Mouse (Mus musculus) ES-E14 (cell line): ENCODE results near the gene Casp4.

Experiments
- CHD2 ChIP-seq: IDR thresholded peaks from 2 replicates; pipeline ENCODE4 v1.6.1; 2014; ENCODE audit warnings: mild to moderate bottlenecking, low read depth, low read length, inconsistent platforms
- HCFC1 ChIP-seq: IDR thresholded peaks from 2 replicates; pipeline ENCODE4 v1.6.1; 2012; ENCODE audit warnings: low read length, inconsistent platforms, borderline replicate concordance; ENCODE audit not compliant: insufficient read depth
- MAFK ChIP-seq: IDR thresholded peaks from 2 replicates; pipeline ENCODE4 v1.6.1; 2014; ENCODE audit warnings: mild to moderate bottlenecking, low read depth, low read length, inconsistent platforms; ENCODE audit not compliant: insufficient read depth
- ZC3H11A ChIP-seq: IDR thresholded peaks from 2 replicates; pipeline ENCODE4 v1.6.1; 2012; ENCODE audit warnings: low read depth, mild to moderate bottlenecking, inconsistent platforms, low read length, borderline replicate concordance
- ZNF384 ChIP-seq: IDR thresholded peaks from 2 replicates; pipeline ENCODE4 v1.6.1; 2012; ENCODE audit warnings: low read depth, low read length, inconsistent platforms

DNA sequence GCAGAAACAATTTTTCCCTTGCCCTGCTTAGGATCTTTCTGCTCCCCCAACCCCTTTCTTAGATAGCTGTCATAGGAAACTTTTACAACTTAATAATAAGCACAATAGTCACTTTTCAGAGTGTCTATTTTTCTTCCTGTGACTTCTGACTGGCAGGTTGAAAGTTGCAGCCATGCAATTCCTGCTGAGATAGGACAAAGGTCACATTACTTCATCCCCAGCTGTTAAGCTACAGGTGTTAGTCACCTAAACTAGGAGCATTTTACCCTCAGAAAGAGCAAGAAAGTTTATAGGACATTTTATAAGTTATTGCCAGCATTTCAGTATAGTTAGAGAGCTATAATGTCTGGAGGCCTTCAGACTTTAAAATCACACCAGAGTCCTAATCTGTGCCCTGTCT, 22.0 kb upstream of the Casp4 start:
- TF ChIP-seq ZNF384 (no peak), CHD2 (no peak), MAFK (no peak), HCFC1 (no peak), ZC3H11A (no peak)
